Mouse (Mus musculus): ENCODE measurements around the gene Scgb1a1. TPM values are rescaled to one million over a fixed set of nuclear protein-coding genes. Genes with fewer than 3 reads are reported as not detected.

Gene Scgb1a1
- polyA plus RNA-seq, 1 experiment: 174 TPM

- TF ChIP-seq CTCF (IDR thresholded peaks at IDR 0.05; ENCODE audit: borderline replicate concordance, control insufficient read depth, extremely low read depth, insufficient read depth, low read length, poor library complexity): no peak
- no peak for TF ChIP-seq POLR2A (IDR thresholded peaks at IDR 0.05; ENCODE audit: control insufficient read depth, extremely low read depth, insufficient read depth, low read length, poor library complexity)
- Histone ChIP-seq H3K4me3 (ENCODE audit: control insufficient read depth, insufficient read depth, low read length) (no peak overlapping the region), H3K4me1 (replicated peaks; ENCODE audit: control insufficient read depth, insufficient read depth, low read length) (no peaks in the 10 kb centered on the region), H3K27ac (ENCODE audit: control insufficient read depth, insufficient read depth, low read length) (no peak overlapping the region), H3K36me3 (ENCODE audit: control insufficient read depth, insufficient read depth, low read length) (no peaks in the 10 kb centered on the region), H3K27me3 (ENCODE audit: control insufficient read depth, insufficient read depth, low read length) (no peaks in the 10 kb centered on the region)
- 93% methylated on average over 2 of the region's 2 CpGs for whole genome bisulfite sequencing
- DNase-seq: no peak
Observed at GRCm38 (mm10) chr19:9101062-9101457, 13.3 kb upstream of the Scgb1a1 start.

GRCm38 (mm10) chr19:9100297-9101061, 12.7 kb upstream of the Scgb1a1 start:
- 81% methylated on average over 17 of the region's 17 CpGs for WGBS
- Histone ChIP-seq H3K4me3 (ENCODE audit: control insufficient read depth, insufficient read depth, low read length) (no peak overlapping the region), H3K4me1 (replicated peaks; ENCODE audit: control insufficient read depth, insufficient read depth, low read length) (no peaks in the 10 kb centered on the region), H3K27ac (ENCODE audit: control insufficient read depth, insufficient read depth, low read length) (no peak overlapping the region), H3K27me3 (ENCODE audit: control insufficient read depth, insufficient read depth, low read length) (no peaks in the 10 kb centered on the region), H3K36me3 (ENCODE audit: control insufficient read depth, insufficient read depth, low read length) (no peaks in the 10 kb centered on the region)
- no peak for DNase-seq
- TF ChIP-seq CTCF (IDR thresholded peaks at IDR 0.05; ENCODE audit: borderline replicate concordance, control insufficient read depth, extremely low read depth, insufficient read depth, low read length, poor library complexity) (no peak), POLR2A (IDR thresholded peaks at IDR 0.05; ENCODE audit: control insufficient read depth, extremely low read depth, insufficient read depth, low read length, poor library complexity) (no peak)

DNA sequence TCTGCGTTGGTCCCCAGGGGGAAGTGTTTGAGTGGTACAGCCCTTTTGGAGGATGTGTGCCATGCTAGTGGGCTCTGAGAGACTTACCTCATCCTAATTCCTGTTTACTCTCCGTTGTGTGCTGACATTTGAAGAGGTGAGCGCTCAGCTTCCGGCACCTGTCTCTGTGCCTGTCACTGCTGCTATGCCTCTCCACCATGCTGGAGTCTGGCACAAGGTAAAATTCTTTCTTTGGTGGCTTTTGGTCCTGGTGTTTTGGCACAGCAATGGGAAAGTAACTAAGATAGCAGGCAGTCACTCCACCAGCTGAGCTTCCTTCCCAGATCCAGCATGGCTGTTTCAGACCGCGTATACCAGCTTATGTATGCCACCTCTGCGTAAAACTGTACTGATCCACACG, 12.0 kb upstream of the Scgb1a1 start:
- Histone ChIP-seq H3K4me3 (ENCODE audit: control insufficient read depth, insufficient read depth, low read length) (no peak overlapping the region), H3K36me3 (ENCODE audit: control insufficient read depth, insufficient read depth, low read length) (no peaks in the 10 kb centered on the region), H3K4me1 (replicated peaks; ENCODE audit: control insufficient read depth, insufficient read depth, low read length) (no peaks in the 10 kb centered on the region), H3K27me3 (ENCODE audit: control insufficient read depth, insufficient read depth, low read length) (no peaks in the 10 kb centered on the region), H3K27ac (ENCODE audit: control insufficient read depth, insufficient read depth, low read length) (no peak overlapping the region)
- WGBS: 94% methylated on average over 8 of the region's 8 CpGs
- no peak for TF ChIP-seq POLR2A (IDR thresholded peaks at IDR 0.05; ENCODE audit: control insufficient read depth, extremely low read depth, insufficient read depth, low read length, poor library complexity)
- TF ChIP-seq CTCF (IDR thresholded peaks at IDR 0.05; ENCODE audit: borderline replicate concordance, control insufficient read depth, extremely low read depth, insufficient read depth, low read length, poor library complexity): no peak
- no peak for DNase-seq

DNA sequence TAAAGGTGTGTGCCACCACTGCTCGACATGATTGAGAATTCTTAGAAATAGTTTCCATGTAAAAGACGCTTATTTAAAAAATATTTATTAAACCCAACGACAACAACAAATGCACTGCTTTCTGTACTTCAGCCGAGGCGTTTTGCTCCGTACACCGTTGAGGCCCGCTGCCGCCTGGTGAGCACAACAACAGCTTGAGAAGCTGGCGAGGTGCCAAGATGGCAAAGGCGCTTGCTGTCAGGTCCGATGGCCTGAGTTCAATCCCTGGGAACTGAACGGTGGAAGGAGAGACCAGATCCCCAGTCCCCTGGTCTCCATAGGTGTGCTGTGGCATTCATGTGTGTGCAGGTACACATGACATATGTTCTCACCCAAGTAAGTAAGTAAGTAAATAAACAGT, 9.7 kb upstream of the Scgb1a1 start:
- no peaks in the 10 kb centered on the region for H3K27me3 ChIP-seq (ENCODE audit: control insufficient read depth, insufficient read depth, low read length)
- no peak overlapping the region for H3K27ac ChIP-seq (ENCODE audit: control insufficient read depth, insufficient read depth, low read length)
- no peak for DNase-seq
- H3K4me1 ChIP-seq (replicated peaks; ENCODE audit: control insufficient read depth, insufficient read depth, low read length): no peaks in the 10 kb centered on the region
- H3K36me3 ChIP-seq (ENCODE audit: control insufficient read depth, insufficient read depth, low read length): no peaks in the 10 kb centered on the region
- WGBS: 94% methylated on average over 13 of the region's 13 CpGs
- TF ChIP-seq CTCF (IDR thresholded peaks at IDR 0.05; ENCODE audit: borderline replicate concordance, control insufficient read depth, extremely low read depth, insufficient read depth, low read length, poor library complexity) (no peak), POLR2A (IDR thresholded peaks at IDR 0.05; ENCODE audit: control insufficient read depth, extremely low read depth, insufficient read depth, low read length, poor library complexity) (no peak)
- no peak overlapping the region for H3K4me3 ChIP-seq (ENCODE audit: control insufficient read depth, insufficient read depth, low read length)

DNA sequence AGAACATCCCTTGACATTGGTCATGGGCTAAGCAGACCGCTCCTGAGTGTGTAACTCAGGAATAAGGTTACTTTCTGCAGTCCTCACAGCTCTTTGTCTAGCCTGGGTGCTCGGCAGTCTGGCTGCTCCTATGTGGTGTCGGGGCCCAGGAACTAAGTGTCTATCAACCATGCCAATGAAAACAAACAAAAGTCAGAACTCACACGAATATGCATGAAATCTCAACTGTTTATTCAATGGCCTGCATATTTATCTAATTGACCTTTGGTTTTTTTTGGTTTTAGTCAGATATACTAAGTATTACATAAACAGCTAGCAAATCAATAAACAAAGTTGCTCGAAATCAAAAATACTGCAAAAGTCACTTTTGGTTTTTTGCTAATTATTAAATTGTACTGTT, 7.4 kb upstream of the Scgb1a1 start:
- no peak for DNase-seq
- no peaks in the 10 kb centered on the region for H3K4me1 ChIP-seq (replicated peaks; ENCODE audit: control insufficient read depth, insufficient read depth, low read length)
- no peaks in the 10 kb centered on the region for H3K36me3 ChIP-seq (ENCODE audit: control insufficient read depth, insufficient read depth, low read length)
- H3K4me3 ChIP-seq (ENCODE audit: control insufficient read depth, insufficient read depth, low read length): no peak overlapping the region
- H3K27me3 ChIP-seq (ENCODE audit: control insufficient read depth, insufficient read depth, low read length): no peaks in the 10 kb centered on the region
- TF ChIP-seq POLR2A (IDR thresholded peaks at IDR 0.05; ENCODE audit: control insufficient read depth, extremely low read depth, insufficient read depth, low read length, poor library complexity) (no peak), CTCF (IDR thresholded peaks at IDR 0.05; ENCODE audit: borderline replicate concordance, control insufficient read depth, extremely low read depth, insufficient read depth, low read length, poor library complexity) (no peak)
- no peak overlapping the region for H3K27ac ChIP-seq (ENCODE audit: control insufficient read depth, insufficient read depth, low read length)
- 94% methylated on average over 5 of the region's 5 CpGs for WGBS

- no peak overlapping the region for H3K27ac ChIP-seq (ENCODE audit: control insufficient read depth, insufficient read depth, low read length)
Observed at GRCm38 (mm10) chr19:9090709-9091108, 3.0 kb upstream of the Scgb1a1 start.

More at GRCm38 (mm10) chr19:9090709-9091108, 3.0 kb upstream of the Scgb1a1 start:
- DNase-seq: no peak
- Histone ChIP-seq H3K4me3 (ENCODE audit: control insufficient read depth, insufficient read depth, low read length) (no peak overlapping the region), H3K36me3 (ENCODE audit: control insufficient read depth, insufficient read depth, low read length) (no peaks in the 10 kb centered on the region), H3K4me1 (replicated peaks; ENCODE audit: control insufficient read depth, insufficient read depth, low read length) (no peaks in the 10 kb centered on the region), H3K27me3 (ENCODE audit: control insufficient read depth, insufficient read depth, low read length) (no peaks in the 10 kb centered on the region)
- no peak for TF ChIP-seq POLR2A (IDR thresholded peaks at IDR 0.05; ENCODE audit: control insufficient read depth, extremely low read depth, insufficient read depth, low read length, poor library complexity)
- no peak for TF ChIP-seq CTCF (IDR thresholded peaks at IDR 0.05; ENCODE audit: borderline replicate concordance, control insufficient read depth, extremely low read depth, insufficient read depth, low read length, poor library complexity)
- WGBS: 84% methylated on average over 2 of the region's 2 CpGs
